Mouse (Mus musculus): ENCODE data around the gene Herc6.

- TF ChIP-seq CTCF (IDR thresholded peaks at IDR 0.05; ENCODE audit: low read depth) (no peak), EP300 (IDR thresholded peaks at IDR 0.05; ENCODE audit: low read depth) (no peak)
Observed at GRCm38 (mm10) chr6:57647256-57647655, 66.5 kb downstream of the Herc6 start.

All from liver, postnatal 0 days (tissue).